Mouse (Mus musculus) liver, embryonic 15.5 days (tissue): Measurements from ENCODE around the gene Gpatch3. TPM values are rescaled to one million over a fixed set of nuclear protein-coding genes. Genes with fewer than 3 reads are reported as not detected.

Source experiments
- ATAC-seq: fragments of 200-750 bp; cut with Nextera tagmentation; 2 replicates; pipeline ENCODE4 v1.8.0; 2017; ENCODE audit warnings: moderate number of reproducible peaks, mild to moderate bottlenecking, moderate library complexity; ENCODE audit not compliant: insufficient read depth
- H3K27ac ChIP-seq: fragments of 300-500 bp; sonication (generic); replicated peaks from 2 replicates; pipeline ENCODE4 v1.5.1; 2015; ENCODE audit warnings: mild to moderate bottlenecking, inconsistent platforms
- H3K27me3 ChIP-seq: fragments of 300-500 bp; sonication (generic); 2 replicates; pipeline ENCODE4 v1.6.1; 2015; ENCODE audit warnings: mild to moderate bottlenecking, inconsistent platforms
- H3K36me3 ChIP-seq: fragments of 300-500 bp; sonication (generic); replicated peaks from 2 replicates; pipeline ENCODE4 v1.6.1; 2015; ENCODE audit warnings: moderate library complexity, mild to moderate bottlenecking, inconsistent platforms
- H3K4me1 ChIP-seq: fragments of 300-500 bp; sonication (generic); replicated peaks from 2 replicates; pipeline ENCODE4 v1.6.1; 2015; ENCODE audit warnings: inconsistent platforms
- H3K4me2 ChIP-seq: fragments of 300-500 bp; sonication (generic); 2 replicates; pipeline ENCODE4 v1.6.1; 2015; ENCODE audit warnings: moderate library complexity, mild to moderate bottlenecking, inconsistent platforms
- H3K4me3 ChIP-seq: fragments of 300-500 bp; sonication (generic); replicated peaks from 2 replicates; pipeline ENCODE4 v1.5.1; 2015; ENCODE audit warnings: mild to moderate bottlenecking, inconsistent platforms
- H3K9ac ChIP-seq: fragments of 300-500 bp; sonication (generic); 2 replicates; pipeline ENCODE4 v1.6.1; 2015; ENCODE audit warnings: moderate library complexity, mild to moderate bottlenecking, inconsistent platforms
- H3K9me3 ChIP-seq: fragments of 300-500 bp; sonication (generic); replicated peaks from 2 replicates; pipeline ENCODE4 v1.6.1; 2016; ENCODE audit warnings: inconsistent platforms
- WGBS: fragments of 180-500 bp; shearing (Covaris S2); methylation state at CpG from one replicate; pipeline ENCODE4 v1.1.7; 2015; ENCODE audit warnings: mixed read lengths; ENCODE audit not compliant: insufficient replicate concordance; 5-methylcytosine and 5-hydroxymethylcytosine counted together
- polyA plus RNA-seq: library from polyadenylated mRNA; unstranded; fragments of >200 nt; fragmentation: Nextera tagmentation; extraction: Ambion mirVana; gene quantifications from 2 replicates; pipeline ENCODE4 v1.2.1, GENCODE M21; 2015

Gpatch3 gene
- polyA plus RNA-seq: 3.8 and 4.9 TPM in 2 replicates

- Histone ChIP-seq H3K9me3 (no peaks in the 10 kb centered on the region), H3K36me3 (peaks cover 14% of the 10 kb centered on the region), H3K4me3 (peak within 1 kb of the TSS; percentile 89), H3K4me1 (peaks cover 31% of the 10 kb centered on the region), H3K27me3 (no peaks in the 10 kb centered on the region), H3K4me2 (peak within 1 kb of the TSS; percentile 97), H3K9ac (peak within 1 kb of the TSS; percentile 83), H3K27ac (peak within 1 kb of the TSS; percentile 88)
- peak; percentile 79 for ATAC-seq
- 5% methylated on average over 44 of the region's 44 CpGs for WGBS
Measured at GRCm38 (mm10) chr4:133574070-133574842, at the start of gene Gpatch3. TSS of gene Gpatch3 (plus strand) at chr4:133574745.

- Histone ChIP-seq H3K27me3 (peaks cover under 1% of the 10 kb centered on the region; the same call in 1 of the 2 replicates), H3K4me3 (no peak overlapping the region), H3K9me3 (no peaks in the 10 kb centered on the region), H3K9ac (no peak overlapping the region), H3K4me2 (no peak overlapping the region), H3K36me3 (peaks cover 32% of the 10 kb centered on the region), H3K27ac (no peak overlapping the region), H3K4me1 (0 out of 2 replicates have a peak, but pooled peaks cover 6% of the 10 kb centered on the region)
- WGBS: 63% methylated on average over 16 of the region's 16 CpGs
- ATAC-seq: no peak
Measured at GRCm38 (mm10) chr4:133527788-133528187, 46.8 kb upstream of the Gpatch3 start.

DNA sequence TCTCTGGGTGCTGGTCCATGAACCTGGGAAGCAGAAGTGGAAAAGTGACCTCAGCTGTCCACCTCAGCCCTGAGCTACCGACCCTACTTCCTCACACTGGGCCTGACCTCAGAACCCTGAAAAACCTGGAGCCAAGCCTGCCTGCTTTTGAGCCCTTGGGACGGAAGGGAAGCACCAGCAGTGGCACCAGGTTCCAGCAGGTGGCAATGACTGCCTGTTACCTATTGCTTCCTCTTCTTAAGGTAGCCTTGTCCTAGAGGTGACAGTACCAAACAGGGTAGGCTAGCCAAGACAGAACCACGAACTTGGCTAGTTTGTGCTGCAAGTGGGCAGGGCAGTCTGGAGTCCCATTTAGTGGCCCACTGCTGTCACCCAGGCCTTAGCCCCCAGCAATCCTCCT is 41.8 kb upstream of the Gpatch3 start:
- Histone ChIP-seq H3K4me2 (no peak overlapping the region), H3K4me1 (0 out of 2 replicates have a peak, but pooled peaks cover 5% of the 10 kb centered on the region), H3K9ac (no peak overlapping the region), H3K4me3 (no peak overlapping the region), H3K9me3 (no peaks in the 10 kb centered on the region), H3K27me3 (no peaks in the 10 kb centered on the region), H3K27ac (no peak overlapping the region), H3K36me3 (peaks cover 81% of the 10 kb centered on the region)
- no peak for ATAC-seq
- WGBS: 68% methylated on average over 3 of the region's 3 CpGs

DNA sequence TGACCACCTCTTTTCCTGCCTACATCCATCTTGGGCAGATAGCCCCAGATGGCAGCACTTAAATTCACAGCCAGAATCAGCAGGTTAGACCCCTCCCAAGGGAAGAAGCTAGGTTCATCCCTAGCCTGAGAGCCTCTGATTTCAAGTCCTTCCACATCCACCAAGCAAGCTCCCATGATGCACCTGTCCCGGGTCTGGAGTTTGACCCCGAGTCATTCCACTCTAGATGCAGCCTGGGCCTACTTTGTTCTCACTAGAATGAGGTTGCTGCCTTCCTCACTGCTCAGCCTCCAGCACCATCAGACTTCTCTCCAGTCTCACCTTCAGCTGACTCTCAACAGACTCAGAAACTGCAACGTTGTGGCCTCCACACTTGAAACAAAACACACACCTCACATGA is 38.5 kb upstream of the Gpatch3 start:
- no peaks in the 10 kb centered on the region for H3K27me3 ChIP-seq
- no peak overlapping the region for H3K9ac ChIP-seq
- H3K36me3 ChIP-seq: peaks cover 99% of the 10 kb centered on the region
- no peaks in the 10 kb centered on the region for H3K9me3 ChIP-seq
- no peaks in the 10 kb centered on the region for H3K4me1 ChIP-seq
- 68% methylated on average over 3 of the region's 3 CpGs for WGBS
- H3K4me3 ChIP-seq: no peak overlapping the region
- ATAC-seq: no peak
- no peak overlapping the region for H3K27ac ChIP-seq
- no peak overlapping the region for H3K4me2 ChIP-seq

DNA sequence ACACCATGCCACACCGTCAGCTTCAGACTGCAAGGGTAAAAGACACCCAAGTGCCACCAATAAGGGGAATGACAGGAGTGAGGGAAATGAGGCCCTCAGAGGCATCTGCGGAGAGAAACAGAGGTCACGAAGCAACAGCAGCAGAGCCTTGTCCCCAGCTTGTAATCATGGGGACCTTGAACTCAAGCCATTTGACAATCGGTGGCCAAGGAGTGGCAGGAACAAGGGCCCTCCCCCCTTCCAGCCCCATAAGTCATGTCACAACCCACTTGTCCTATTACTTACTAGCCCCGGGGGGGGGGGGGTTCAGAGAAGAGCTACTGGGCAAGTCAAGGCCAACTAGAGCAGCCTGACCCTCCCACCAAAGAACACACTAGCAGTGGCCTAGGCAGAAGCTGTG is 37.9 kb upstream of the Gpatch3 start:
- H3K36me3 ChIP-seq: peaks cover 99% of the 10 kb centered on the region

GRCm38 (mm10) chr4:133545272-133546231 is 29.0 kb upstream of the Gpatch3 start, which contains the start of gene Nudc:
TSS of gene Nudc (minus strand) at chr4:133545996.
- Histone ChIP-seq H3K9ac (peak within 1 kb of the TSS; percentile 87), H3K9me3 (no peaks in the 10 kb centered on the region), H3K27me3 (no peaks in the 10 kb centered on the region), H3K4me3 (peak within 1 kb of the TSS; percentile 95), H3K27ac (peak within 1 kb of the TSS; percentile 70), H3K4me2 (peak within 1 kb of the TSS; percentile 80), H3K36me3 (peaks cover 30% of the 10 kb centered on the region), H3K4me1 (peaks cover 23% of the 10 kb centered on the region)
- under 1% methylated on average over 77 of the region's 77 CpGs for WGBS
- peak; percentile 99 for ATAC-seq

More for the DNA sequence above, 37.9 kb upstream of the Gpatch3 start:
- H3K4me3 ChIP-seq: no peak overlapping the region
- no peaks in the 10 kb centered on the region for H3K27me3 ChIP-seq
- no peak overlapping the region for H3K9ac ChIP-seq
- no peaks in the 10 kb centered on the region for H3K9me3 ChIP-seq
- no peak overlapping the region for H3K27ac ChIP-seq
- H3K4me1 ChIP-seq: no peaks in the 10 kb centered on the region
- ATAC-seq: no peak
- 72% methylated on average over 5 of the region's 5 CpGs for WGBS
- H3K4me2 ChIP-seq: no peak overlapping the region

DNA sequence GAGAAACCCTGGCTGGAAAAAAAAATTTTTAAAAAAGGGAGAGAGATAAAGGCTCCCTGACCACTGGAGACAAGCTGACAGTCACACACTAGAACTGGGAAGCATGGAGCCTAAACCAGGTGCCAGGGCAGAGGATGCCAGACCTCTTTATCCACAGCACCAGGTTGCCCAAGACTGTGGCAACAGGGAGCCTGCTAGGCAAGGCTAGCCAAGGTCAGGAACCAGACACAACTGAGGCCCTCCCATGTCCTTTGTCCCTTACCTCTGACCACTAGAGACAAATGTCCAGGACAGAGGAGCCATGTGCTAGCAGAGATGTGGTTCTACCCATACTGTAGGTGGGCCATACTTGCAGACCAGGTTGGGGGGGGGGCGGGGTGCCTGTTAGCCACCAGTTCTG is 22.5 kb upstream of the Gpatch3 start:
- no peak overlapping the region for H3K27ac ChIP-seq
- WGBS: 53% methylated on average over 1 of the region's 1 CpGs
- no peak overlapping the region for H3K9ac ChIP-seq
- no peaks in the 10 kb centered on the region for H3K36me3 ChIP-seq
- H3K4me3 ChIP-seq: no peak overlapping the region
- H3K4me1 ChIP-seq: peaks cover 23% of the 10 kb centered on the region
- H3K4me2 ChIP-seq: no peak overlapping the region
- no peaks in the 10 kb centered on the region; the same call in 1 of the 2 replicates for H3K27me3 ChIP-seq
- no peak for ATAC-seq
- no peaks in the 10 kb centered on the region for H3K9me3 ChIP-seq

DNA sequence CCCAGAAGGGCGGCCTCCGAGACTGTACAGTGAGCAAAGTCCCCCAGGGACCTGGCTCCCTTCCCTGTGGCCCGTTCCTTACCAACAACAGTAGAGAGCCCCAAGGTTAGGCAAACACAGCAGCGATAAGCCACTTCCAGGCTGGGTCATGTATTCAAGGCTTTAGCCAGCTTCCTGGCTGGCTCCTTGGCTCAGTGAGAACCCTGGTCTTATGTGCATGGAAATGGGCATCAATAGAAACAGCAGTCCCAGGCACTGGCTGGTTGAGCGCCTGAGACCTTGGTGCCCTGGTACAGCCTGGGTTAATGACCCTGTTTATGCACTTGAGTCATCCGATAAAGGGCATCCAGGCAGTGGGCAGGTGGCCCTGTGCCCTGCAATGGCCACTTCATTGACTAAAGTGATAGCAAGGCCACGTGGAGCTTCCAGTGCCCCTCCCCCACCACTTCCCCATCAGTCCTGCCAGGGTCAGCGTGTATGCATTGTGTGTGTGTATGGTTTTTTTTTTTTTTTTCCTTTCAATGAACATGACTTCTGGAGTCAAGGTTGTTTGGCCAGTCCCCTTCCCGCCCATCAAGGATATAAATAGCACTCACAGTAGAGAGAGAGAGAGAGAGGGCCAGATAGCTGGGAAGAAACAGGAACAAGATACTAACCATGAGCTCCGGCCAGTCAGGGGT is 21.6 kb upstream of the Gpatch3 start, which contains the start of gene Nr0b2:
Gene Nr0b2 (plus strand): TSS at position 609 of the 680 bp plus-strand sequence.
- H3K4me1 ChIP-seq: peaks cover 23% of the 10 kb centered on the region
- WGBS: 38% methylated on average over 10 of the region's 10 CpGs
- peak within 1 kb of the TSS; percentile 32 for H3K4me2 ChIP-seq
- ATAC-seq: no peak
- no peaks in the 10 kb centered on the region for H3K36me3 ChIP-seq
- H3K27ac ChIP-seq: no peak within 1 kb of the TSS
- no peaks in the 10 kb centered on the region; the same call in 1 of the 2 replicates for H3K27me3 ChIP-seq
- H3K4me3 ChIP-seq: no peak within 1 kb of the TSS; the same call in 1 of the 2 replicates
- H3K9ac ChIP-seq: no peak within 1 kb of the TSS
- H3K9me3 ChIP-seq: no peaks in the 10 kb centered on the region

- no peaks in the 10 kb centered on the region for H3K9me3 ChIP-seq
- H3K9ac ChIP-seq: no peak overlapping the region
- no peak for ATAC-seq
Measured at GRCm38 (mm10) chr4:133553448-133554330, 20.9 kb upstream of the Gpatch3 start.

More at GRCm38 (mm10) chr4:133553448-133554330, 20.9 kb upstream of the Gpatch3 start:
- H3K36me3 ChIP-seq: no peaks in the 10 kb centered on the region
- H3K4me1 ChIP-seq: peaks cover 23% of the 10 kb centered on the region
- 43% methylated on average over 19 of the region's 19 CpGs for WGBS
- no peak overlapping the region for H3K27ac ChIP-seq
- H3K4me3 ChIP-seq: no peak overlapping the region; the same call in 1 of the 2 replicates
- no peaks in the 10 kb centered on the region; the same call in 1 of the 2 replicates for H3K27me3 ChIP-seq
- H3K4me2 ChIP-seq: peak overlapping the region; percentile 32
